10 mouse cellular contexts compared by ENCODE assay signal in genomic region chr6:90608186-90608585, GRCm38 (mm10). TPM values are rescaled to one million over a fixed set of nuclear protein-coding genes. Genes with fewer than 3 reads are reported as not detected.
DNase-seq lines count a peak whose midpoint lies in the region; ATAC-seq and TF ChIP-seq lines count a peak whose summit lies in the region.
"Had no signal": no experiment of that assay in that cellular context is flagged by ENCODE, and none has a peak within 500 bp of the region (broad histone marks: within the 10 kb centered on the region; RNA-seq: fewer than 3 reads in every experiment).

No protein-coding gene starts in this region.

- no peak overlapping the region; the same call in 1 of the 2 replicates for H3K4me3 ChIP-seq in gastrocnemius, adult 2 months
- H3K4me3 ChIP-seq: limb, embryonic 13.5 days had no signal

- no peak for DNase-seq in gastrocnemius, adult 2 months
- DNase-seq in gastrocnemius, postnatal 36 days: no peak
- peak; percentile 49 for DNase-seq in ovary, postnatal 36 days (ENCODE audit: low spot score)
- no peak for DNase-seq in ovary, postnatal 14 days (ENCODE audit: low spot score)
- peak; percentile 43 for DNase-seq in retina, embryonic 14.5 days (ENCODE audit: low spot score)
- no peak for DNase-seq in cerebellum, postnatal 36 days
- no peak for DNase-seq in layer of hippocampus, adult 8-10 months (ENCODE audit: low spot score in 2 of 2)

- intact Hi-C loops in gastrocnemius, adult 2 months (cut with DNase I): no loop called here
- intact Hi-C loops in gastrocnemius, postnatal 36 days (cut with DNase I): no loop called here

- ATAC-seq in erythroblast, adult 5-6 weeks (replicated peaks; ENCODE audit: low FRiP score, poor library complexity, severe bottlenecking): 0 out of 2 replicates have a peak, but pooled peaks have one; percentile 32
- ATAC-seq: Patski had no signal

- TF ChIP-seq CTCF in gastrocnemius, adult 2 months (IDR thresholded peaks at IDR 0.05): peak; percentile 66

- H3K27ac ChIP-seq in gastrocnemius, adult 2 months: peak overlapping the region; percentile 62
- H3K27ac ChIP-seq: limb, embryonic 13.5 days had no signal

RNA-seq across cellular contexts. Expression of gene Slc41a3, which starts 3.7 kb away (rescaled TPM):
- 100 to 1,000 TPM in 1 of 2 experiments, 10 to 100 TPM in 1; 75.0 to 118 TPM for total RNA-seq in gastrocnemius, adult 2 months (2021)
- 10 to 100 TPM; 61.5 to 75.4 TPM for total RNA-seq in gastrocnemius, postnatal 36 days (2021)
- total RNA-seq in erythroblast, adult 5-6 weeks (2015; ENCODE audit: low replicate concordance): 1.3 and 1.5 TPM in 2 replicates
- 1.8 and 2.7 TPM in 2 replicates for total RNA-seq in erythroblast, adult 5-6 weeks (2017; ENCODE audit: low replicate concordance)
- 1 to 10 TPM; 3.3 to 6.6 (median 5.0) TPM for total RNA-seq in layer of hippocampus, adult 8-10 months (2022)

Comparison
In these comparisons a context has a peak if more than half of its experiments do, and no peak if none do; other contexts are left out.
1. DNase-seq: peak in ovary, postnatal 36 days (single experiment) and retina, embryonic 14.5 days (single experiment); none in gastrocnemius, adult 2 months (single experiment), gastrocnemius, postnatal 36 days (0 of 2), ovary, postnatal 14 days (single experiment), cerebellum, postnatal 36 days (0 of 2) and layer of hippocampus, adult 8-10 months (0 of 2).
2. RNA of gene Slc41a3, which starts 3.7 kb away (total RNA-seq): 75.0 to 118 TPM in gastrocnemius, adult 2 months and 61.5 to 75.4 TPM in gastrocnemius, postnatal 36 days; 3.3 to 6.6 TPM in layer of hippocampus, adult 8-10 months and 1.3 to 2.7 TPM in erythroblast, adult 5-6 weeks; every median in the first group is over 4 times any median in the second.